Comparison of ENCODE assay signal across 8 mouse cellular contexts in genomic region chr3:94953384-94953763, GRCm38 (mm10). TPM values are rescaled to one million over a fixed set of nuclear protein-coding genes. Genes with fewer than 3 reads are reported as not detected.
A peak's percentile ranks its signal among the peaks of the same experiment; 100 is the strongest.
DNase-seq lines count a peak whose midpoint lies in the region; ATAC-seq and TF ChIP-seq lines count a peak whose summit lies in the region.

No protein-coding gene starts in this region.

- no peak overlapping the region for H3K27ac ChIP-seq in cerebellum, adult 2 months (ENCODE audit: insufficient read depth, low read length)
- H3K27ac ChIP-seq in testis, adult 2 months (ENCODE audit: control insufficient read depth, insufficient read depth, low read depth, low read length): peak overlapping the region; percentile 95
- peak overlapping the region; percentile 53 for H3K27ac ChIP-seq in liver, embryonic 12.5 days

- H3K27me3 ChIP-seq in cerebellum, adult 2 months (ENCODE audit: control insufficient read depth, insufficient read depth, low read length): no peaks in the 10 kb centered on the region
- H3K27me3 ChIP-seq in testis, adult 2 months (ENCODE audit: control insufficient read depth, insufficient read depth, low read length): no peaks in the 10 kb centered on the region
- H3K27me3 ChIP-seq in liver, embryonic 12.5 days (replicated peaks): no peaks in the 10 kb centered on the region

- ATAC-seq in liver, embryonic 12.5 days: no peak

- peak overlapping the region; percentile 85 for H3K4me3 ChIP-seq in cerebellum, adult 2 months (replicated peaks; ENCODE audit: insufficient read depth, low read depth, low read length)
- H3K4me3 ChIP-seq in testis, adult 2 months (ENCODE audit: control insufficient read depth, low read depth, low read length): peak overlapping the region; percentile 97
- H3K4me3 ChIP-seq in liver, embryonic 12.5 days: peak overlapping the region; percentile 69

- H3K36me3 ChIP-seq in testis, adult 2 months (ENCODE audit: control insufficient read depth, insufficient read depth, low read length): no peaks in the 10 kb centered on the region; the same call in none of the 2 replicates
- H3K36me3 ChIP-seq in liver, embryonic 12.5 days: peaks cover 28% of the 10 kb centered on the region

- no peak for TF ChIP-seq POLR2A in cerebellum, adult 2 months (IDR thresholded peaks at IDR 0.05; ENCODE audit: borderline replicate concordance, insufficient read depth, low read length)
- TF ChIP-seq POLR2A in testis, adult 2 months (IDR thresholded peaks at IDR 0.05; ENCODE audit: control insufficient read depth, low read depth, low read length): no peak

- H3K4me1 ChIP-seq in cerebellum, adult 2 months (ENCODE audit: control insufficient read depth, insufficient read depth, low read length): peaks cover 8% of the 10 kb centered on the region
- peaks cover 10% of the 10 kb centered on the region for H3K4me1 ChIP-seq in testis, adult 2 months (ENCODE audit: control insufficient read depth, insufficient read depth, low read length)
- peaks cover 26% of the 10 kb centered on the region for H3K4me1 ChIP-seq in liver, embryonic 12.5 days

- no peaks in the 10 kb centered on the region for H3K9me3 ChIP-seq in liver, embryonic 12.5 days (replicated peaks)

- no peak for DNase-seq in cerebellum, adult 2 months
- DNase-seq in cerebellum, adult 11-12 months: no peak
- no peak for DNase-seq in testis, postnatal 14 days (ENCODE audit: low spot score)
- no peak for DNase-seq in T-cell, adult 2 months (ENCODE audit: low spot score)
- DNase-seq in layer of hippocampus, adult 9-11 months: no peak
- DNase-seq in thymus, postnatal 36 days: no peak

- peak overlapping the region; percentile 94 for H3K4me2 ChIP-seq in liver, embryonic 12.5 days

- TF ChIP-seq CTCF in cerebellum, adult 2 months (IDR thresholded peaks at IDR 0.05; ENCODE audit: borderline replicate concordance, insufficient read depth, low read depth, low read length): no peak
- no peak for TF ChIP-seq CTCF in testis, adult 2 months (IDR thresholded peaks at IDR 0.05; ENCODE audit: control insufficient read depth, insufficient read depth, insufficient replicate concordance, low read depth, low read length)

- H3K9ac ChIP-seq in liver, embryonic 12.5 days: peak overlapping the region; percentile 80

- 9% methylated on average over 9 of the region's 9 CpGs for WGBS in cerebellum, adult 2 months
- WGBS in liver, embryonic 12.5 days (ENCODE audit: insufficient replicate concordance): 17% methylated on average over 9 of the region's 9 CpGs

RNA-seq across cellular contexts. Expression of gene Rfx5, which starts 0.5 kb away (rescaled TPM):
- 30.1 and 36.1 TPM in 2 replicates for polyA plus RNA-seq in cerebellum, adult 2 months (2012; rRNA removed)
- 12.1 and 13.6 TPM in 2 replicates for polyA plus RNA-seq in testis, adult 2 months (2012; rRNA removed)
- 2.6 and 3.6 TPM in 2 replicates for polyA plus RNA-seq in liver, embryonic 12.5 days (2016; fragmentation: Nextera tagmentation; extraction: Ambion mirVana)

RNA-seq across cellular contexts. Expression of gene Selenbp1, which starts 20.5 kb away (rescaled TPM):
- 12.5 and 15.4 TPM in 2 replicates for polyA plus RNA-seq in cerebellum, adult 2 months (2012; rRNA removed)
- 19.4 and 24.6 TPM in 2 replicates for polyA plus RNA-seq in testis, adult 2 months (2012; rRNA removed)
- 53.9 and 54.0 TPM in 2 replicates for polyA plus RNA-seq in liver, embryonic 12.5 days (2016; fragmentation: Nextera tagmentation; extraction: Ambion mirVana)

RNA-seq across cellular contexts. Expression of gene Pi4kb, which starts 21.2 kb away (rescaled TPM):
- 68.4 and 68.9 TPM in 2 replicates for polyA plus RNA-seq in cerebellum, adult 2 months (2012; rRNA removed)
- polyA plus RNA-seq in testis, adult 2 months (2012; rRNA removed): 24.1 and 24.3 TPM in 2 replicates
- polyA plus RNA-seq in liver, embryonic 12.5 days (2016; fragmentation: Nextera tagmentation; extraction: Ambion mirVana): 12.6 and 13.1 TPM in 2 replicates
